Mouse (Mus musculus): Measurements from ENCODE around the gene Gm10134.

GRCm38 (mm10) chr2:28533901-28534435, 28.1 kb downstream of the Gm10134 start:
- no peak for TF ChIP-seq MAX (IDR thresholded peaks at IDR 0.05; ENCODE audit: low read length)
- no peak for TF ChIP-seq EP300 (IDR thresholded peaks at IDR 0.05; ENCODE audit: low read length)
- TF ChIP-seq POLR2A (IDR thresholded peaks at IDR 0.05; ENCODE audit: low read depth, low read length): no peak
- TF ChIP-seq CTCF (conservative IDR thresholded peaks at IDR 0.05 in 1 of 2, IDR thresholded peaks at IDR 0.05 in 1 of 2; ENCODE audit: low read depth in 2 of 2, low read length in 2 of 2): no peak
- TF ChIP-seq USF1 (IDR thresholded peaks at IDR 0.05; ENCODE audit: low read depth, low read length): no peak
- no peak for TF ChIP-seq SIN3A (IDR thresholded peaks at IDR 0.05; ENCODE audit: low read length)
